Mouse (Mus musculus): ENCODE data around the gene Timp3.

Gene Timp3

DNA sequence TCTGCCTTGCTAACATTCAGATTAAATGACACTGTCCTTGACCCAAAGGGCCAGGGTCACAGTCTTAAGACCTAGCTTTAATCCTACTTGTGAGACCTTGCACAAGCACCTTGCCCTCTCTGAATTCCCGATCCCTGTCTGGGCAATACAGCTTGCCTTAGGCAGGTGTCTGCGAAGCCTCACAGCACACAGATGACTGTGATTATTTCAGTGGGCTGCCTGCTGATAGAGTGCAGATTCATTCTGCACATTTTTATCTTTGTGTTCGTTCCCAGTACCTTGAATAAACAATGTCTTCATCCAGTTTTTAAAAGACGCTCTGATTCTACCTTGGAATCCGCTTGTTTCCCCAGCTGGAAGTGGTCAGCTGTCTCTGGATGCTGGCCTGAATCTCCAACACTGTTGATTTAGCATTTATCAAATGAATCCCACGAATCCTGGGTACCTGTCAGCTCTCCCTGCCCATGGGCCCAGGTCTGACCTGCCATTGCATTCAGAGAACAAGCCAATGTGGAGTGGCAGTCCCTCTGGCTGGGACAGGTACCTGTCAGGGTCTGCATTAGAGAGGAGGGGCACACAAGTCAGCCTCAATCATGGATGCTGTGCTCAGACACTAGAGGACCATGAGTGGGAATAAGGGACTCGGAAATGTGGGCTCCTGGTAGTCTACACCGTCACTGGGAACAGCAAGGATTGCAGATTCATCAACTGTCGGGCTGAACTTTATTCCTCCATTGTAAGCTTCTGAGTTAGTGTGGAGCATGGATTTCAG lies 81.2 kb downstream of the Timp3 start:
- in situ Hi-C loops (cut with MseI, MboI), result no loop called here

DNA sequence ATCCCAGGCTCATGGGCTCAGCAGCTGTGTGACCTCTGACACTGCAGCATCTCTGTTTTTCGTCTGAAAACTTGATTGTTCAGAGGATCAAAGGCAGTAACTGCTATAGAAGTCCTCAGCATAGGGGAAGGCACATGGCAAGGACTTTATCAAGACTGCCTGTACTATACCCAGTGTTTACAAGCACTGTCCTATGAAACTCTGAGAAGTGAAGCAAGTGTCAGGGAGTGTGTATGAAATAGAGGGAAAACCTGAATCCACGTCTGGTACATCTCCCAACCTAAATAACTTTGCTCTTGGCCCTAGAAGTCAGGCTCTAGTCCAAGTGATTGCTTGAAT lies 81.7 kb downstream of the Timp3 start:
- in situ Hi-C loops (cut with MseI, MboI), result no loop called here

DNA sequence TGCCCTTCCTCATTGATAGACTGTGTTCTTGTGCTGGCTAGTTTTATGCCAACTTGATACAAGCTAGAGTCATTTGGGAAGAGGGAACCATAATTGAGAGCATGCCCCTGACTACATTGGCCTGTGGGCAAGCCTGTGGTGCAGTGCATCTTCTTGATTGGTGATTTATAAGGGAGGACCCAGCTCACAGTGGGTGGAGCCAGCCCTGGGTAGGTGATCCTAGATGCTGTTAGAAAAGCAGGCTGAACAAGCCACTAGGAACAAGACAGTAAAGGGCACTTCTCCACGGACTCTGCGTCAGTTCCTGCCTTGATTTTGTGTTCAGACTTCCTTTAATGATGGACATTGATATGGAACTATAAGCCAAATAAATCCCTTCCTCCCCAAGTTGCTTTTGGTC lies 84.5 kb downstream of the Timp3 start:
- in situ Hi-C loops (cut with MseI, MboI), result no loop called here

- in situ Hi-C loops (cut with MseI, MboI), result no loop called here
Measured at GRCm38 (mm10) chr10:86385656-86386055, 85.5 kb downstream of the Timp3 start.

DNA sequence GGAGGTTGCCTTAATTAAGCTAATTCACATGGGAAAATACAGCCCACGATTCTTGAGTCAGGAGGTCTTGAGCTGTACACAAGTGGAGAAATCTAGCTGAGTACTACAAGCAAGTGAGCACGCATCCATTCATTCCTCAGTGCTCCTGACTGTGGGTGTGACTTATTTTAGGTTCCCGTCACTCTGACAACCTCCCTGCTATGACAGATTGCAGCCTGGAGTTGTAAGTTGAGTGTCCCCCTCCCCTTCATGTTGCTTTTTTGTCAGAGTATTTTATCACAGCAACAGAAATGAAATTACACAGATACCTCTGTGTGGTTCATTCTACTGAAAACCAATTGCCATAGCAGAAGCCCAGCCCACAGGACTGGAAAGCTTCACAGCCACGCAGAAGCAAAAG lies 86.1 kb downstream of the Timp3 start:
- in situ Hi-C loops (cut with MseI, MboI), result no loop called here

GRCm38 (mm10) chr10:86387821-86388440 lies 87.8 kb downstream of the Timp3 start:
- in situ Hi-C loops (cut with MseI, MboI), result no loop called here

DNA sequence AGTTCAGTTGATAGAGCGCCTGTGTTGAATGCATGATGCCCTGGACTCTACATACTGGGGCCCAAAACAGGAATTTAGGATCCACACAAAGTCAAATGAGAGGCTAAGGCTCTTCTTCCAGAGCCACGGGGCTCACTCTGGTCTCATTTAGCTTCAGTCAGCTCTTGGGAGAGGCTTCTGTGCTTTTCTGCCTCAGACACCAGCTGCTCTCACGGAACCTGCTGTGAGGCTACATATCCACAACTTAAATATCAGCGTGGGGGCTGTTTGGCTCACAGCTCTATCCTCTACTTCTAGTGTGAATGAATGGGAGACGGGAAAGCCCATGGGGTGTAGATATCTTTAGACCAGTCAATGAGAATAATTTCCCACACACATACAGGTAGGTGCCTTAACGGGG lies 88.6 kb downstream of the Timp3 start:
- in situ Hi-C loops (cut with MseI, MboI), result no loop called here

DNA sequence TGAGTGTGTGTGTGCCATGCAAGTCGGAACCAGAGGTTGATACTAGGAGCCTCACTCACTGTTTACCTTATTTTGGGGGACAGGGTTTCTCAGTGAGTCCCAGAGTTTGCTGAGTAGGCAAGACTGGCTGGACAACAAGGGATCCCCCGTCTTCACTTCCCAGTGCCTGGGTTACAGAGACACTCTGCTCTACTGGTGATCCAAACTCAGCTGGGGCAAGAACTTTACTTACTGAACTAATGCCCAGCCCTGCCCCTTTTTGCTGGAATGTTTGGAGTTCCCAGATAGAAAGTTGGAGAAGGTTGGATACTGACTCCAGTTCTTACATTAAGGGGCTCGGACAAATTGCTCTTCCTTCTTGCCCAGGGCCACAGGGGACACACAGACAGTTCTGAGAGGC lies 89.2 kb downstream of the Timp3 start:
- in situ Hi-C loops (cut with MseI, MboI), result no loop called here

DNA sequence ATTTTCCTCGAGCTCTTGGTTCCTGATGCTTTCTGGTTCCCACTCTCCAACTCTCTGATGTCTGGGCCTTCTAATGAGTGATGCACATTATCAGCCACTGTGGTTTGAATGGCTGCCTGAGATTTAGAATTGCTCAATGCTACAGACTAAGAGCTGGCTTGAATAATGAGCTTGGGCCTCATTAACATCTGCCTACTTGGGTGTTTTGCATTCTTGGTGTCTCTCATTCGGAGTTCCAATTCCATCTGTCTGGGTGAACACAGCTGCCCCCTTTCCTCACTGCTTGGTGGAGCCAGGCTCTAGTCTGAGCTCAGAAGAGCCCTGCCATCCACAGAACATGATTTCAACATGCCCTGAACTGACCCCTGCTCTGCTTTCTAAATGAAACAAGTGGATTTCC lies 89.7 kb downstream of the Timp3 start:
- in situ Hi-C loops (cut with MseI, MboI), result no loop called here

- in situ Hi-C loops (cut with MseI, MboI), result no loop called here
Measured at GRCm38 (mm10) chr10:86392399-86392798, 92.2 kb downstream of the Timp3 start.

- in situ Hi-C loops (cut with MseI, MboI), result no loop called here
Measured at GRCm38 (mm10) chr10:86397577-86398346, 97.6 kb downstream of the Timp3 start.

DNA sequence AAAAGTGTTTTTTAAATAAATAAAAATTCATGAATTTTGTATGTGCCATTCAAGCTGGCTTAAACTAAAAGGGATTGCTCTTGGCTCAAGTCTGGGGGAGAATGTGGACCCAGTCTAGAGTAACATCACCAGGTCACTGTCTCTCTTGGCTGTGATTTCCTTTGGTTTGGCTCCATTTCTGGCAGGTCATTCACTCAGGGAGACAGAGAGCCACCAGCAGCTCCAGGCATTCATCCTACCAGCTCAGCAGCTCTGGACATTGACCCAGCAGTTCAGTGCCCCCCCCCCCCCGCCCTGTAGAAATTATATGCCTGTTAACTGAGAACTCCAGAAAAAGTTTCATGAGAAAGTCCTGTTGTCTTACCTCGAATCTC lies 98.2 kb downstream of the Timp3 start:
- in situ Hi-C loops (cut with MseI, MboI), result no loop called here

All from mouse trophoblast stem cell (cell line).